Mouse (Mus musculus) spleen, adult 2 months (tissue): Measurements from ENCODE around the gene Cpsf4.

Experiments
- CTCF ChIP-seq: fragments of 200-500 bp; IDR thresholded peaks from 2 replicates; pipeline ENCODE4 v1.5.1; 2011; ENCODE audit warnings: mild to moderate bottlenecking, inconsistent platforms; ENCODE audit not compliant: insufficient read depth, insufficient read length, insufficient replicate concordance; ENCODE audit errors: extremely low read depth
- POLR2A ChIP-seq: fragments of 200-500 bp; IDR thresholded peaks from 2 replicates; pipeline ENCODE4 v1.6.1; 2011; ENCODE audit warnings: low read depth, low read length, inconsistent platforms

DNA sequence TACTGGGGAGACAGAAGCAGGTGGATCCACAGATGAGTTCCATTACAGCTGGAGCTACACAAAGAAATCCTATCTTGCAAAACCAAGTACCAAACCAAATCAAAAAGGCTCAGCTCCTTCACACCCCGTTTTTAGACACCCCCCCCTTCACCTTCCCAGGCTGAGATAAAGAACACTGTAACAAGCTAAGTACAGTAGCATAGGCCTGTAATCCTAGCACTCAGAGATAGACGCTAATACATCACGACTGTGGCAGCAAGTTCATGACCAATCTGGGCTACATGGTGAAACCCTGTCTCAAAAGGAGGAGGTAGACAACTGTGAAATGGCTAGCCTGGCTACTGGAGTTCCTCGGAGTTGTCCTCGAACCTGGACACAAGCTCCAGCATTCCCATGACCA is 23.4 kb downstream of the Cpsf4 start:
- TF ChIP-seq CTCF = no peak
- no peak for TF ChIP-seq POLR2A
